Mouse (Mus musculus): ENCODE measurements around the gene Mlh3. TPM values are rescaled to one million over a fixed set of nuclear protein-coding genes. Genes with fewer than 3 reads are reported as not detected.

Mlh3 gene
- polyA plus RNA-seq (2015; fragmentation: Illumina TruSeq; extraction: RNeasy Lipid Tissue Mini Kit (QIAGEN cat#74804); ENCODE audit: low read depth, low replicate concordance): 16.3 TPM

DNA sequence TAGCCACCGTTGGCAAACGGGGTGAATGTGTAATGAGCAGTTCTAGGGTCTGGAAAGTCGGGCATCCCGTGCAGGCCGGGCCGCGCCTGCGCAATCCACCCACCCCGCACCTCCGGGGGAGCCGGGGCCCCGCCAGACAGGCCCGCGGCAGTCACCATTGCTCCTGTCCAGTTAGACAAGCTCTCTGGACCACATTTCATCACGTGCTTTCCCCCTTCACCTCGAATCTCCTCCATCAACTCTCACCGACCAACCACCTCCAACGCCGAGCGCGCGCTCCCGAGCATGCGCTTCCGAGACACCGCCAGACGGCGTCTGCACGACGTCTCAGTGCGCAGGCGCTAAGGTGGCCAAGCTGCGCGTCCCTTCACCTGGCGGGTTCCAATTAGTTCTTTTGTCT lies at the start of gene Mlh3:
Gene Mlh3 (minus strand): TSS at position 281 of the 400 bp plus-strand sequence.

DNA sequence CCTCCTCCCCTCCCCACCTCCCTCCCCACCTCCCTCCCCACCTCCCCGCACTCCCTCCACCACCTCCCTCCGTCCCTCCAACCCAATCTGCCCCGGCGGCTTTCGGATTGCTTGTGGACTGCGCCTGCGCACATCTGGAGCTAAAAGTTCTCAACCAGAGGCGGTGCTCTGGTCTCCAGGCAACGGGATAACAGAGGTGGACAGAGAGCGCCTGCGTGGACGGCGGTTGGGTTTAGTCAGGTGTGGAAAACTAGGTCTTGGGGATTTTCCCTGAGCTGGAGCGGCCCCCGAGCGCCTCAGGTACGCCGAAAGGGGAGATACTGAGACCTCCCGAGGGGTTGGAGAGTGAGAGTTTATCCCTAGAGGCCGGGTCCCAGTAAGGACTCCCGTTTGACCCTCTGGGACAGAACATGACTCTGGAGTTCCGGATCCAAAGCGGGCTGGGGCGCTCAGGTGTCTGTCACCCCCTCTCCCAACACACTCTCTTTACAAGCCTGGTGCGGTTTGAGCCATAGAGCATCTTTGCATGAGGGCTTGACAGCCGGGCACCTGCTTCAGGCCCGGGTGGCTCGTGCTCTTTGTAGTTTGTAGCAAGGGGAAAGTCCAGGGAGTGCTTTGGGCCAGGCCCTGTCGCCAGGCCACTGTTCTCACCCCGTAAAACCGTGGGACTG lies 18.2 kb upstream of the Mlh3 start, which contains the start of gene Zc2hc1c:
Gene Zc2hc1c (plus strand): TSS at position 106 of the 671 bp plus-strand sequence.

DNA sequence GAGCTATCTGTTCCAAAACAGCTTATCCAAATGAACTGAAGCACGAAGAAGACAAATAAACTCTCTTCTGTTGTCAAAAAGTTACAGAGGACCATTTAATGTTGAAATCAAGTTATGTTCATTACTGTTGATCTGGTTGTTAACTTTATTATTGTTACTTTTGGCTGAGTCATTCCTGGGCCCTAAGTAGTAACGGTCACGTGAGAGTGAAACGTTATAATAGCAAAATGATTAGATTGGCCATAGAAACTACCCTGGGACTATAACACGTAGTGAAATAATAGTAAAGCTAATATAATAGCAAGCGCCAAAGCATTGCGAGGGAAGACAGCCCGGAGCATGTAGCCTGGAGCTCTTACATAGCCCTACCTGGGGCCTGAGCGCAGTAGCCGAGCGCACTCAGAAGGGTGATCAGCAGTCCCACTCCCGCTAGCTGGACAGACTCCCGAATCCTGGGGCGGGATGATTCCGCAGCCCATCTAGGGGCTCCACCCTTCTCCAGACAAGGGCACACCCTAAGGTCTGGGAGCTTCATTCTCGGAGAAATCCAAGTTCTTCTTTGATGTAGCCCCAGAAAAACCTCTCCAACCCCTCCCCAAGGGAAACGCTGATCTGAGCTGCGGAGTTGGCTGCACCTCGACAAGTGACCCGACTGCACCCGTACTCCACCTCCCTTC lies 17.5 kb upstream of the Mlh3 start, which contains the start of gene Acyp1:
Gene Acyp1 (minus strand): TSS at position 630 of the 677 bp plus-strand sequence.

DNA sequence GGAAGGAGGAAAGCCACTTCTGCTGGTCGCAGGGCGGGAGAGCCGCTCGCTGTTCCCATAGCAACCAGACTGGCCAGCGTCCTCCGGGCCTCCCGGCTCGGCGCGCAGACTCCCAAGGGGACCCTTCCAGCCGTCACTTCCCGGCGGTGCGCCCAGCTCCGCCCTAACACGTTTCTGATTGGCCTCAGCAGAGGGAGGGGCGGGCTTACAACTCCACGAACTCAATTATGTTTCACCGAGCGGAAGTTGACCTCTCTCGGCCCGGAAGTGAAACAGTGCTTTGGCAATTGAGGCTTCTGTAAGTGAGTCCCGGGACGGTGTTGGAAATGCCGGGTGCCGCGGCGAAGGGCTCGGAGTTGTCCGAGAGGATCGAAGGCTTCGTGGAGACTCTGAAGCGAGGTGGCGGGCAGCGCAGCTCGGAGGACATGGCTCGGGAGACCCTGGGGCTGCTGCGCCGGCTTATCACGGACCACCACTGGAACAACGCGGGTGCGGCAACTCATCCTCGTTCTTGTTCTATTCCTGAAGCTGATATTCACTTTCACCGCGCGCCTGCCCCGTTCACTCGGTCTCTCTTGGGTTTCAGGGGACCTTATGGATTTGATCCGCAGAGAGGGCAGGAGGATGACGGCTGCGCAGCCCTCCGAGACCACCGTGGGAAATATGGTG lies 51.0 kb downstream of the Mlh3 start, which contains the start of gene Eif2b2:
Gene Eif2b2 (plus strand): TSS at position 246 of the 669 bp plus-strand sequence.

Other genes starting within 250 kb of the Mlh3 start
- 1.4 TPM for gene Prox2, start 159.8 kb downstream of the Mlh3 start, polyA plus RNA-seq (2015; fragmentation: Illumina TruSeq; extraction: RNeasy Lipid Tissue Mini Kit (QIAGEN cat#74804); ENCODE audit: low read depth, low replicate concordance)
- gene Dlst, start 159.8 kb downstream of the Mlh3 start, polyA plus RNA-seq (2015; fragmentation: Illumina TruSeq; extraction: RNeasy Lipid Tissue Mini Kit (QIAGEN cat#74804); ENCODE audit: low read depth, low replicate concordance): 147 TPM
- 24.5 TPM for gene Rps6kl1, start 119.3 kb downstream of the Mlh3 start, polyA plus RNA-seq (2015; fragmentation: Illumina TruSeq; extraction: RNeasy Lipid Tissue Mini Kit (QIAGEN cat#74804); ENCODE audit: low read depth, low replicate concordance)
- gene Pgf, start 92.8 kb downstream of the Mlh3 start, polyA plus RNA-seq (2015; fragmentation: Illumina TruSeq; extraction: RNeasy Lipid Tissue Mini Kit (QIAGEN cat#74804); ENCODE audit: low read depth, low replicate concordance): 4.8 TPM
- 64.8 TPM for gene Eif2b2, start 51.1 kb downstream of the Mlh3 start, polyA plus RNA-seq (2015; fragmentation: Illumina TruSeq; extraction: RNeasy Lipid Tissue Mini Kit (QIAGEN cat#74804); ENCODE audit: low read depth, low replicate concordance)
- gene Acyp1, start 17.8 kb upstream of the Mlh3 start, polyA plus RNA-seq (2015; fragmentation: Illumina TruSeq; extraction: RNeasy Lipid Tissue Mini Kit (QIAGEN cat#74804); ENCODE audit: low read depth, low replicate concordance): 77.3 TPM
- 1.7 TPM for gene Zc2hc1c, start 18.0 kb upstream of the Mlh3 start, polyA plus RNA-seq (2015; fragmentation: Illumina TruSeq; extraction: RNeasy Lipid Tissue Mini Kit (QIAGEN cat#74804); ENCODE audit: low read depth, low replicate concordance)
- 28.4 TPM for gene Nek9, start 68.8 kb upstream of the Mlh3 start, polyA plus RNA-seq (2015; fragmentation: Illumina TruSeq; extraction: RNeasy Lipid Tissue Mini Kit (QIAGEN cat#74804); ENCODE audit: low read depth, low replicate concordance)
- gene Tmed10, start 104.2 kb upstream of the Mlh3 start, polyA plus RNA-seq (2015; fragmentation: Illumina TruSeq; extraction: RNeasy Lipid Tissue Mini Kit (QIAGEN cat#74804); ENCODE audit: low read depth, low replicate concordance): 179 TPM
- 36.1 TPM for gene Fos, start 203.3 kb upstream of the Mlh3 start, polyA plus RNA-seq (2015; fragmentation: Illumina TruSeq; extraction: RNeasy Lipid Tissue Mini Kit (QIAGEN cat#74804); ENCODE audit: low read depth, low replicate concordance)

Measured in brain, adult 10 weeks (tissue).